Mouse (Mus musculus): ENCODE results near the gene Asgr2.

DNA sequence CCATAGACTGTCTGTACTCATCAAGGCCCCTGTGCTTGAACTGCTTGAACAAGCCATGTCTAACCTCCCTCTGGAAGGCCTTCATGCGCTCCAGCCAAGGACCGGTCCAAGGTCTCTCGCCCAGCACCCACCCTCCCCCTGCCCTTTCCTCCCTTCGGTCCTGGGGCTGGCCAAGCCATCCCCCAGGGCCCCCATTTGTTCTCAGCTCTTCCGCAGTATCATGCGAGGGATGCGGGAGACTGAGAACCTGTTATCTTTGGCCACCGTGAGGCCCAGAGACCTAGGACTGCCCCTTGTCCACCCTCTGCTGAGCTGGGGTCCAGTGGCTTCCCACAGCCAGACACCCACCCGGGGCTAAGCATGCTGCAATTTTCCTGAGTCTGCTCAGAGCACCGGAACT is 46.7 kb downstream of the Asgr2 start:
- TF ChIP-seq CTCF (IDR thresholded peaks at IDR 0.05) (no peak), EP300 (IDR thresholded peaks at IDR 0.05; ENCODE audit: insufficient read depth, low read depth, low read length) (no peak)

Measured in heart, adult 2 months (tissue).